Mouse (Mus musculus): ENCODE data around the gene 1600002K03Rik.
A peak's percentile ranks its signal among the peaks of the same experiment; 100 is the strongest.

Gene 1600002K03Rik

GRCm38 (mm10) chr10:80153713-80154112 lies 19.0 kb upstream of the 1600002K03Rik start:
- no peak for DNase-seq (ENCODE audit: low spot score in 2 of 2)

GRCm38 (mm10) chr10:80154384-80154783 lies 18.4 kb upstream of the 1600002K03Rik start:
- no peak for DNase-seq (ENCODE audit: low spot score in 2 of 2)

GRCm38 (mm10) chr10:80155277-80155676 lies 17.5 kb upstream of the 1600002K03Rik start:
- no peak for DNase-seq (ENCODE audit: low spot score in 2 of 2)

- no peak for DNase-seq (ENCODE audit: low spot score in 2 of 2)
Observed at GRCm38 (mm10) chr10:80156002-80156751, 16.6 kb upstream of the 1600002K03Rik start.

- no peak for DNase-seq (ENCODE audit: low spot score in 2 of 2)
Observed at GRCm38 (mm10) chr10:80156752-80157053, 16.0 kb upstream of the 1600002K03Rik start.

GRCm38 (mm10) chr10:80157141-80157929 lies 15.4 kb upstream of the 1600002K03Rik start:
- peak in 1 of 2 experiments; percentile 62 for DNase-seq (ENCODE audit: low spot score in 2 of 2)

- no peak for DNase-seq (ENCODE audit: low spot score in 2 of 2)
Observed at GRCm38 (mm10) chr10:80158307-80158986, 14.3 kb upstream of the 1600002K03Rik start.

GRCm38 (mm10) chr10:80159021-80159560 lies 13.7 kb upstream of the 1600002K03Rik start:
- peak in 1 of 2 experiments; percentile 61 for DNase-seq (ENCODE audit: low spot score in 2 of 2)

GRCm38 (mm10) chr10:80159561-80160454 lies 12.9 kb upstream of the 1600002K03Rik start:
- DNase-seq (ENCODE audit: low spot score in 2 of 2) = peak; percentile 99

GRCm38 (mm10) chr10:80160455-80161371 lies 12.0 kb upstream of the 1600002K03Rik start:
- no peak for DNase-seq (ENCODE audit: low spot score in 2 of 2)

- DNase-seq (ENCODE audit: low spot score in 2 of 2) = no peak
Observed at GRCm38 (mm10) chr10:80161522-80162242, 11.1 kb upstream of the 1600002K03Rik start.

GRCm38 (mm10) chr10:80162243-80162608 lies 10.5 kb upstream of the 1600002K03Rik start:
- DNase-seq (ENCODE audit: low spot score in 2 of 2) = no peak

GRCm38 (mm10) chr10:80162716-80163299 lies 9.9 kb upstream of the 1600002K03Rik start:
- DNase-seq (ENCODE audit: low spot score in 2 of 2) = no peak

GRCm38 (mm10) chr10:80163721-80164120 lies 9.0 kb upstream of the 1600002K03Rik start:
- DNase-seq (ENCODE audit: low spot score in 2 of 2) = no peak

- no peak for DNase-seq (ENCODE audit: low spot score in 2 of 2)
Observed at GRCm38 (mm10) chr10:80164161-80164997, 8.4 kb upstream of the 1600002K03Rik start.

GRCm38 (mm10) chr10:80164998-80165344 lies 7.8 kb upstream of the 1600002K03Rik start:
- peak; percentile 89 to 99 for DNase-seq (ENCODE audit: low spot score in 2 of 2)

GRCm38 (mm10) chr10:80165392-80166128 lies 7.2 kb upstream of the 1600002K03Rik start, which contains the start of gene Cirbp:
Cirbp (plus strand) TSS chr10:80165985.
- peak in 1 of 2 experiments; percentile 71 for DNase-seq (ENCODE audit: low spot score in 2 of 2)
